In the genomic region with DNA sequence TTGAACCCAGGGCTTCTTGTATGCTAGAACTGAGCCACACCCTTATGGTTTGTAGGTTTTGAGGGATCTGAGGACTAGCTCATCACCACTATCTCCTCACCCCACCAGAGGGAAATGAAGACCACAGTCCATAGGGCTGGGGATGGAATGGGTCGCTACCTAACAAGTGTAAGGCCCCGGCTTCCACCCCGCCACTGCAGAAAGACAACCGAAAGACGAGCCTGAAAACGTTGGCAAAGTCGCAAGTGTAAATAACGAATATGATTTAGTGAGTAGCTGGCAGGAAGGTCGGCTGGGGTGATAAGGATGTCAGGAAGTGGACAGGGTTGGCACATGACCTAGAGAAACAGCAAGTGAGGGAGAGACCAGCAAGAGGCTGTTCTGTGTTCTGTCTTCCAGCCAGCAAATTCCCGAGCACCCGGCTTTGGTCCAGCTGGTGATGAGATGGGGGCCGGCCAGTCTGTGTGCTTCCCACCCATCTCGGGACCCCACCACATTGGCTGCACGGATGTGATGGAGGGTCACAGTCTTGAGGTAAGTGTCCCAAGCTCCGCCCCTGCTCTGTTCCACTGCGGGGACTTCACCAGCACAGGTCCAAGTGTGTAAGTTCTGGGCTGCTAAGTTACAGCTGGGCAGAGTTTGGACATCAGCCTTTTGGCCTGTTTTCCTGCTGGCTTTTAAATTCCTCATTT, we compare ENCODE assay signal across 10 mouse cellular contexts. TPM values are rescaled to one million over a fixed set of nuclear protein-coding genes. Genes with fewer than 3 reads are reported as not detected.
DNase-seq lines count a peak whose midpoint lies in the region; ATAC-seq lines count a peak whose summit lies in the region.
"Had no signal": no experiment of that assay in that cellular context is flagged by ENCODE, and none has a peak within 500 bp of the region (broad histone marks: within the 10 kb centered on the region; RNA-seq: fewer than 3 reads in every experiment).

No protein-coding gene starts in this region.

- WGBS in heart, embryonic 11.5 days (ENCODE audit: insufficient replicate concordance): 49% methylated on average over 16 of the region's 16 CpGs
- WGBS in liver, embryonic 11.5 days: 40% methylated on average over 16 of the region's 16 CpGs
- 85% methylated on average over 16 of the region's 16 CpGs for WGBS in hindbrain, embryonic 12.5 days

- no peak overlapping the region for H3K4me3 ChIP-seq in heart, embryonic 11.5 days (ENCODE audit: low read depth, low read length)
- no peak overlapping the region for H3K4me3 ChIP-seq in liver, embryonic 11.5 days (ENCODE audit: low read depth, low read length)
- no peak overlapping the region for H3K4me3 ChIP-seq in hindbrain, embryonic 12.5 days

- no peaks in the 10 kb centered on the region for H3K36me3 ChIP-seq in heart, embryonic 11.5 days (ENCODE audit: control insufficient read depth, insufficient read depth, low read length)
- H3K36me3 ChIP-seq in liver, embryonic 11.5 days (ENCODE audit: control insufficient read depth, insufficient read depth, low read length): no peaks in the 10 kb centered on the region
- no peaks in the 10 kb centered on the region for H3K36me3 ChIP-seq in hindbrain, embryonic 12.5 days

- no peak overlapping the region for H3K4me2 ChIP-seq in heart, embryonic 11.5 days
- peak overlapping the region; percentile 92 for H3K4me2 ChIP-seq in liver, embryonic 11.5 days
- H3K4me2 ChIP-seq in hindbrain, embryonic 12.5 days (replicated peaks): no peak overlapping the region

- H3K27me3 ChIP-seq in heart, embryonic 11.5 days (ENCODE audit: control insufficient read depth, insufficient read depth, low read length): no peaks in the 10 kb centered on the region
- H3K27me3 ChIP-seq in liver, embryonic 11.5 days (replicated peaks; ENCODE audit: control insufficient read depth, insufficient read depth, low read length): no peaks in the 10 kb centered on the region
- H3K27me3 ChIP-seq in hindbrain, embryonic 12.5 days: no peaks in the 10 kb centered on the region

- 0 out of 2 replicates have a peak, but pooled peaks have one; percentile 37 for ATAC-seq in heart, embryonic 11.5 days (replicated peaks; ENCODE audit: insufficient number of reproducible peaks, low FRiP score, low TSS enrichment)
- no peak for ATAC-seq in liver, embryonic 11.5 days (replicated peaks; ENCODE audit: low FRiP score)
- no peak for ATAC-seq in erythroid progenitor cell, adult 5-6 weeks (replicated peaks; ENCODE audit: low FRiP score, poor library complexity, severe bottlenecking)
- no peak for ATAC-seq in hindbrain, embryonic 12.5 days (ENCODE audit: low FRiP score)

- peak; percentile 39 to 58 for DNase-seq in urinary bladder, adult 18-20 months (ENCODE audit: low spot score in 2 of 2)
- no peak for DNase-seq in urinary bladder, postnatal 10 days (ENCODE audit: low spot score)
- no peak for DNase-seq in liver, embryonic 11.5 days (ENCODE audit: low spot score)
- peak; percentile 52 for DNase-seq in ovary, postnatal 36 days (ENCODE audit: low spot score)
- DNase-seq in embryo, embryonic 9.5 days (ENCODE audit: extremely low spot score): no peak

- H3K9me3 ChIP-seq in heart, embryonic 11.5 days (replicated peaks; ENCODE audit: control insufficient read depth, low read length): no peaks in the 10 kb centered on the region
- H3K9me3 ChIP-seq in liver, embryonic 11.5 days (ENCODE audit: control insufficient read depth, low read length): no peaks in the 10 kb centered on the region
- no peaks in the 10 kb centered on the region for H3K9me3 ChIP-seq in hindbrain, embryonic 12.5 days (replicated peaks)

- no peak overlapping the region for H3K9ac ChIP-seq in heart, embryonic 11.5 days (ENCODE audit: low read depth, low read length)
- no peak overlapping the region for H3K9ac ChIP-seq in liver, embryonic 11.5 days (ENCODE audit: low read depth, low read length)
- H3K9ac ChIP-seq in hindbrain, embryonic 12.5 days: no peak overlapping the region

- no peak overlapping the region for H3K27ac ChIP-seq in heart, embryonic 11.5 days (ENCODE audit: low read depth, low read length)
- no peak overlapping the region for H3K27ac ChIP-seq in liver, embryonic 11.5 days (ENCODE audit: low read depth, low read length)
- H3K27ac ChIP-seq in hindbrain, embryonic 12.5 days: no peak overlapping the region

- H3K4me1 ChIP-seq in heart, embryonic 11.5 days (ENCODE audit: control insufficient read depth, insufficient read depth, low read length): peaks cover 18% of the 10 kb centered on the region
- peaks cover 17% of the 10 kb centered on the region for H3K4me1 ChIP-seq in liver, embryonic 11.5 days (replicated peaks; ENCODE audit: control insufficient read depth, insufficient read depth, low read length)
- H3K4me1 ChIP-seq in hindbrain, embryonic 12.5 days: peaks cover 29% of the 10 kb centered on the region

RNA-seq across cellular contexts. Expression of a gene that starts 6.6 kb away (rescaled TPM):
- 11.7 and 11.8 TPM in 2 replicates for polyA plus RNA-seq in heart, embryonic 11.5 days (2014; fragmentation: Nextera tagmentation; extraction: Ambion mirVana)
- 7.9 and 8.5 TPM in 2 replicates for polyA plus RNA-seq in liver, embryonic 11.5 days (2014; fragmentation: Nextera tagmentation; extraction: Ambion mirVana)
- total RNA-seq in erythroid progenitor cell, adult 5-6 weeks (2015; ENCODE audit: low replicate concordance): 1.8 and 4.2 TPM in 2 replicates
- total RNA-seq in erythroid progenitor cell, adult 5-6 weeks (2017; ENCODE audit: low replicate concordance): 0.77 and 5.4 TPM in 2 replicates
- 9.2 and 10.7 TPM in 2 replicates for polyA plus RNA-seq in hindbrain, embryonic 12.5 days (2016; fragmentation: Nextera tagmentation; extraction: Ambion mirVana)

RNA-seq across cellular contexts. Expression of a gene that starts 19.1 kb away (rescaled TPM):
- 2.0 and 2.7 TPM in 2 replicates for polyA plus RNA-seq in heart, embryonic 11.5 days (2014; fragmentation: Nextera tagmentation; extraction: Ambion mirVana)
- 0.42 and 0.67 TPM in 2 replicates for polyA plus RNA-seq in liver, embryonic 11.5 days (2014; fragmentation: Nextera tagmentation; extraction: Ambion mirVana)
- not detected in 2 replicates for total RNA-seq in erythroid progenitor cell, adult 5-6 weeks (2015; ENCODE audit: low replicate concordance)
- total RNA-seq in erythroid progenitor cell, adult 5-6 weeks (2017; ENCODE audit: low replicate concordance): not detected in 2 replicates
- 1.2 and 1.7 TPM in 2 replicates for polyA plus RNA-seq in hindbrain, embryonic 12.5 days (2016; fragmentation: Nextera tagmentation; extraction: Ambion mirVana)

RNA-seq across cellular contexts. Expression of a gene that starts 59.7 kb away (rescaled TPM):
- 0.26 TPM in 1 of 2 replicates, not detected in the other for polyA plus RNA-seq in heart, embryonic 11.5 days (2014; fragmentation: Nextera tagmentation; extraction: Ambion mirVana)
- not detected in 2 replicates for polyA plus RNA-seq in liver, embryonic 11.5 days (2014; fragmentation: Nextera tagmentation; extraction: Ambion mirVana)
- total RNA-seq in erythroid progenitor cell, adult 5-6 weeks (2015; ENCODE audit: low replicate concordance): not detected in 2 replicates
- total RNA-seq in erythroid progenitor cell, adult 5-6 weeks (2017; ENCODE audit: low replicate concordance): not detected in 2 replicates
- polyA plus RNA-seq in hindbrain, embryonic 12.5 days (2016; fragmentation: Nextera tagmentation; extraction: Ambion mirVana): not detected in 2 replicates
- total RNA-seq: left cerebral cortex, postnatal 36 days had no signal
- polyA plus RNA-seq: stomach, embryonic 14.5 days had no signal

Comparison
In these comparisons a context has a peak if more than half of its experiments do, and no peak if none do; other contexts are left out.
1. DNase-seq: peak in urinary bladder, adult 18-20 months (2 of 2) and ovary, postnatal 36 days (single experiment); none in urinary bladder, postnatal 10 days (single experiment), liver, embryonic 11.5 days (single experiment) and embryo, embryonic 9.5 days (single experiment).